Mouse (Mus musculus) frontal cortex, postnatal 10 days (tissue): Measurements from ENCODE around the gene Zdhhc19.

ENCODE experiments used
- DNase-seq, 2 experiments: peaks; one replicate each; pipeline ENCODE4 v3.0.0; 2022; ENCODE audit warnings: low spot score in 2 of 2, mixed read lengths in 1 of 2

Gene Zdhhc19

GRCm38 (mm10) chr16:32608712-32609400 lies 112.8 kb downstream of the Zdhhc19 start, which contains the start of gene Tfrc:
Gene Tfrc (plus strand): TSS chr16:32608920.
- peak; percentile 95 for DNase-seq

GRCm38 (mm10) chr16:32609401-32609779 lies 113.3 kb downstream of the Zdhhc19 start:
- DNase-seq = no peak

- no peak for DNase-seq
Observed at GRCm38 (mm10) chr16:32610460-32611255, 114.6 kb downstream of the Zdhhc19 start.
